8 mouse cellular contexts compared by ENCODE assay signal in genomic region chr2:5713325-5714210, GRCm38 (mm10). TPM values are rescaled to one million over a fixed set of nuclear protein-coding genes. Genes with fewer than 3 reads are reported as not detected.
DNase-seq lines count a peak whose midpoint lies in the region; ATAC-seq and TF ChIP-seq lines count a peak whose summit lies in the region.

No protein-coding gene starts in this region.

- H3K79me2 ChIP-seq in heart, adult 2 months (replicated peaks; ENCODE audit: control insufficient read depth, insufficient read depth, low read length) = no peaks in the 10 kb centered on the region
- H3K79me2 ChIP-seq in liver, adult 2 months (ENCODE audit: control insufficient read depth, insufficient read depth, low read length) = no peaks in the 10 kb centered on the region

- no peaks in the 10 kb centered on the region for H3K9me3 ChIP-seq in midbrain, postnatal 0 days (ENCODE audit: low read length)

- peak overlapping the region; percentile 73 for H3K4me2 ChIP-seq in midbrain, postnatal 0 days (ENCODE audit: low read depth, low read length, poor library complexity, severe bottlenecking)

- no peaks in the 10 kb centered on the region for H3K36me3 ChIP-seq in heart, adult 2 months (ENCODE audit: control insufficient read depth, insufficient read depth, low read length)
- H3K36me3 ChIP-seq in kidney, adult 2 months (ENCODE audit: control insufficient read depth, insufficient read depth, low read length) = no peaks in the 10 kb centered on the region
- no peaks in the 10 kb centered on the region for H3K36me3 ChIP-seq in liver, adult 2 months (ENCODE audit: control insufficient read depth, insufficient read depth, low read length)
- no peaks in the 10 kb centered on the region for H3K36me3 ChIP-seq in midbrain, postnatal 0 days (ENCODE audit: insufficient read depth, low read length)
- H3K36me3 ChIP-seq in splenic B cell, adult 2 months (ENCODE audit: control insufficient read depth, insufficient read depth, low read length, poor library complexity, severe bottlenecking) = no peaks in the 10 kb centered on the region

- WGBS in heart, adult 2 months = under 1% methylated on average over 49 of the region's 49 CpGs
- 2% methylated on average over 49 of the region's 49 CpGs for WGBS in kidney, adult 2 months
- WGBS in liver, adult 2 months = 2% methylated on average over 49 of the region's 49 CpGs
- WGBS in midbrain, postnatal 0 days = under 1% methylated on average over 40 of the region's 49 CpGs

- H3K4me3 ChIP-seq in heart, adult 2 months = peak overlapping the region; percentile 63
- peak overlapping the region; percentile 61 for H3K4me3 ChIP-seq in kidney, adult 2 months (ENCODE audit: insufficient read depth, low read depth, low read length)
- peak overlapping the region; percentile 55 for H3K4me3 ChIP-seq in liver, adult 2 months (ENCODE audit: insufficient read depth, low read depth, low read length)
- H3K4me3 ChIP-seq in midbrain, postnatal 0 days (ENCODE audit: low read depth, low read length) = peak overlapping the region; percentile 72

- H3K9ac ChIP-seq in heart, adult 2 months (ENCODE audit: low read depth, low read length) = peak overlapping the region; percentile 23
- peak overlapping the region; percentile 47 for H3K9ac ChIP-seq in liver, adult 2 months (ENCODE audit: low read depth, low read length)
- peak overlapping the region; percentile 73 for H3K9ac ChIP-seq in midbrain, postnatal 0 days (replicated peaks; ENCODE audit: low read length, poor library complexity, severe bottlenecking)

- no peaks in the 10 kb centered on the region for H3K27me3 ChIP-seq in heart, adult 2 months (ENCODE audit: control insufficient read depth, insufficient read depth, low read length)
- H3K27me3 ChIP-seq in kidney, adult 2 months (replicated peaks; ENCODE audit: control insufficient read depth, insufficient read depth, low read length) = no peaks in the 10 kb centered on the region; the same call in 1 of the 2 replicates
- no peaks in the 10 kb centered on the region for H3K27me3 ChIP-seq in liver, adult 2 months (ENCODE audit: control insufficient read depth, insufficient read depth, low read length)
- no peaks in the 10 kb centered on the region for H3K27me3 ChIP-seq in midbrain, postnatal 0 days (ENCODE audit: insufficient read depth, low read length)
- no peaks in the 10 kb centered on the region for H3K27me3 ChIP-seq in splenic B cell, adult 2 months (ENCODE audit: control insufficient read depth, insufficient read depth, low read length, poor library complexity, severe bottlenecking)

- DNase-seq in gastrocnemius, postnatal 10 days = peak; percentile 19
- DNase-seq in gastrocnemius, adult 8-10 months (ENCODE audit: low spot score in 2 of 2) = no peak
- DNase-seq in heart, adult 2 months = peak; percentile 37 to 69
- peak; percentile 27 for DNase-seq in kidney, adult 2 months
- peak; percentile 31 for DNase-seq in liver, adult 2 months (ENCODE audit: extremely low read depth, low read depth, low spot score)
- peak; percentile 33 for DNase-seq in midbrain, postnatal 0 days (ENCODE audit: low spot score)
- DNase-seq in splenic B cell, adult 2 months (ENCODE audit: low read depth, low spot score) = peak; percentile 84

- no peak for TF ChIP-seq POLR2A in heart, adult 2 months (IDR thresholded peaks at IDR 0.05; ENCODE audit: insufficient read depth, low read depth, low read length)
- TF ChIP-seq POLR2A in kidney, adult 2 months (IDR thresholded peaks at IDR 0.05; ENCODE audit: low read depth, low read length) = no peak
- no peak for TF ChIP-seq POLR2A in liver, adult 2 months (IDR thresholded peaks at IDR 0.05; ENCODE audit: extremely low read depth, insufficient read depth, low read length)

- TF ChIP-seq EP300 in heart, adult 2 months (IDR thresholded peaks at IDR 0.05; ENCODE audit: insufficient read depth, low read depth, low read length) = no peak

- TF ChIP-seq CTCF in heart, adult 2 months (IDR thresholded peaks at IDR 0.05) = no peak
- no peak for TF ChIP-seq CTCF in kidney, adult 2 months (conservative IDR thresholded peaks at IDR 0.05; ENCODE audit: insufficient read depth, insufficient read length, low read depth, low read length)
- no peak for TF ChIP-seq CTCF in liver, adult 2 months (IDR thresholded peaks at IDR 0.05; ENCODE audit: low read depth, low read length)
- no peak for TF ChIP-seq CTCF in midbrain, postnatal 0 days (IDR thresholded peaks at IDR 0.05)

- peaks cover 2% of the 10 kb centered on the region for H3K4me1 ChIP-seq in heart, adult 2 months (ENCODE audit: control insufficient read depth, insufficient read depth, low read length)
- H3K4me1 ChIP-seq in kidney, adult 2 months (ENCODE audit: control insufficient read depth, insufficient read depth, low read length) = no peaks in the 10 kb centered on the region
- peaks cover 5% of the 10 kb centered on the region; the same call in 1 of the 2 replicates for H3K4me1 ChIP-seq in liver, adult 2 months (ENCODE audit: control insufficient read depth, insufficient read depth, low read length)
- peaks cover 3% of the 10 kb centered on the region; the same call in 1 of the 2 replicates for H3K4me1 ChIP-seq in midbrain, postnatal 0 days (ENCODE audit: insufficient read depth, low read length)

- H3K27ac ChIP-seq in heart, adult 2 months = peak overlapping the region; percentile 51
- peak overlapping the region; percentile 26; the same call in 1 of the 2 replicates for H3K27ac ChIP-seq in kidney, adult 2 months (ENCODE audit: insufficient read depth, low read depth, low read length)
- H3K27ac ChIP-seq in liver, adult 2 months (replicated peaks; ENCODE audit: insufficient read depth, low read depth, low read length) = no peak overlapping the region; the same call in 1 of the 2 replicates
- H3K27ac ChIP-seq in midbrain, postnatal 0 days (ENCODE audit: low read depth, low read length) = peak overlapping the region; percentile 2

- intact Hi-C loops in heart, adult 2 months (cut with DNase I) = loop anchor here (10.0 kb wide), 1 partner anchor 91 kb away; no protein-coding TSS in a partner anchor

- ATAC-seq in common myeloid progenitor, adult 5-6 weeks (replicated peaks; ENCODE audit: low read depth, poor library complexity, severe bottlenecking) = peak; percentile 55
- peak; percentile 33; the same call in 1 of the 2 replicates for ATAC-seq in midbrain, postnatal 0 days (ENCODE audit: low FRiP score)

RNA-seq across cellular contexts. Expression of gene Camk1d, which starts 0.7 kb away (rescaled TPM):
- 1 to 10 TPM; 2.4 to 5.0 TPM for total RNA-seq in gastrocnemius, postnatal 10 days (2021)
- total RNA-seq in gastrocnemius, adult 8-10 months (2022) = 1 to 10 TPM in 3 of 4 experiments, under 1 TPM in 1; 0.51 to 1.3 (median 1.1) TPM
- total RNA-seq in common myeloid progenitor, adult 5-6 weeks (2017) = 6.0 and 9.1 TPM in 2 replicates
- 1 to 10 TPM; 4.3 to 4.9 TPM for total RNA-seq in heart, adult 2 months (2021)
- 2.5 and 3.3 TPM in 2 replicates for polyA plus RNA-seq in heart, adult 2 months (2012; rRNA removed)
- 0.80 and 1.0 TPM in 2 replicates for polyA plus RNA-seq in kidney, adult 2 months (2012; rRNA removed)
- total RNA-seq in liver, adult 2 months (2014; rRNA removed) = 46.3 and 47.7 TPM in 2 replicates
- polyA plus RNA-seq in liver, adult 2 months (2012; rRNA removed) = 17.0 and 21.2 TPM in 2 replicates
- 20.9 and 21.3 TPM in 2 replicates for total RNA-seq in midbrain, postnatal 0 days (2014; rRNA removed)
- 6.7 and 8.0 TPM in 2 replicates for polyA plus RNA-seq in midbrain, postnatal 0 days (2015; fragmentation: Nextera tagmentation; extraction: Ambion mirVana)

Comparison
In these comparisons a context has a peak if more than half of its experiments do, and no peak if none do; other contexts are left out.
1. DNase-seq: peak in gastrocnemius, postnatal 10 days (single experiment), heart, adult 2 months (2 of 2), kidney, adult 2 months (single experiment), liver, adult 2 months (single experiment), midbrain, postnatal 0 days (single experiment) and splenic B cell, adult 2 months (single experiment); none in gastrocnemius, adult 8-10 months (0 of 2).
2. H3K9ac ChIP-seq: peak in every context shown above with its lines; median percentile 73 in midbrain, postnatal 0 days; 47 in liver, adult 2 months; 23 in heart, adult 2 months.
3. Peak in every context shown above with its lines, with median percentiles within 50 percentile points of each other: H3K4me3 ChIP-seq.